Mouse (Mus musculus): ENCODE measurements at regions not wholly inside any gene's neighbourhood (a gene's known extent, or its start where the extent isn't known, plus 50 kb on each side); places are given as distances from the start of the nearest gene placed in this dataset.

- no peak for DNase-seq (ENCODE audit: low spot score in 2 of 2)
These were observed 101.5 kb upstream of the Ufm1 start for GRCm38 (mm10) chr3:53965142-53965541.

GRCm38 (mm10) chr3:53953801-53954200 is 90.2 kb upstream of the Ufm1 start:
- no peak for DNase-seq (ENCODE audit: low spot score in 2 of 2)

GRCm38 (mm10) chr3:53939684-53940189 is 76.1 kb upstream of the Ufm1 start:
- no peak for DNase-seq (ENCODE audit: low spot score in 2 of 2)

- DNase-seq (ENCODE audit: low spot score in 2 of 2): no peak
These were observed 68.1 kb upstream of the Ufm1 start for GRCm38 (mm10) chr3:53931745-53932144.

GRCm38 (mm10) chr3:53919941-53920340 is 56.3 kb upstream of the Ufm1 start:
- DNase-seq (ENCODE audit: low spot score in 2 of 2): no peak

GRCm38 (mm10) chr3:53919541-53919940 is 55.9 kb upstream of the Ufm1 start:
- no peak for DNase-seq (ENCODE audit: low spot score in 2 of 2)

- no peak for DNase-seq (ENCODE audit: low spot score in 2 of 2)
These were observed 54.3 kb upstream of the Ufm1 start for GRCm38 (mm10) chr3:53917960-53918359.

- no peak for DNase-seq (ENCODE audit: low spot score in 2 of 2)
These were observed 50.5 kb upstream of the Ufm1 start for GRCm38 (mm10) chr3:53913984-53914669.
